Mouse (Mus musculus): ENCODE measurements around the gene Fibp.

- TF ChIP-seq POLR2A (IDR thresholded peaks at IDR 0.05; ENCODE audit: borderline replicate concordance, insufficient read depth, low read length) (no peak), CTCF (IDR thresholded peaks at IDR 0.05; ENCODE audit: borderline replicate concordance, insufficient read depth, low read depth, low read length) (no peak)
These were observed 4.6 kb downstream of the Fibp start for GRCm38 (mm10) chr19:5465037-5465436.
